Mouse (Mus musculus) liver, embryonic 18 days (tissue): ENCODE data around the gene Rpl23. TPM values are rescaled to one million over a fixed set of nuclear protein-coding genes. Genes with fewer than 3 reads are reported as not detected.

Experiments used
- polyA plus RNA-seq: library from polyadenylated mRNA; depleted of rRNA; stranded (reverse); fragments of >200 nt; gene quantifications from 2 replicates; pipeline ENCODE4 v1.2.3, GENCODE M21; 2012; rRNA removed

The Rpl23 gene
- polyA plus RNA-seq: 465 and 506 TPM in 2 replicates

GRCm38 (mm10) chr11:97781832-97782563 lies at the start of gene Rpl23:
Rpl23 (minus strand) TSS chr11:97782437.

DNA sequence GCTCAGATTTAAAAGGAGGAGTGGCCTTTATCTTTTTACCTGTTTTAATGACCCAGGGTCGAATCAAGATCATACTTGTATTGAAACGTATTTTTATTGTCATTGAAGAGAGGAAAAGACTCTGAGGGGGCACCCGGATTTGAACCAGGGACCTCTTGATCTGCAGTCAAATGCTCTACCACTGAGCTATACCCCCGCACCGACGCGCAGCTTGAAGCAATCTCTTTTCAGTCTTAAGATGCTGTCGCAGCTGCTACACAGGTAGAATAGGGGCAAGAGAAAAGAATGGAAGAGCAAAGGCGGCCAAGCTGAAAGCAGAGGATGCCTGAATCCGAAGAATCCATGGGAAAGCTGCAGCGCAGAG lies 16.5 kb upstream of the Rpl23 start, which contains the start of gene Lasp1:
Lasp1 (plus strand) TSS at position 219 of the 364 bp plus-strand sequence.

GRCm38 (mm10) chr11:97775808-97776496 lies 6.3 kb downstream of the Rpl23 start, which contains the start of gene 1700001P01Rik:
1700001P01Rik (minus strand) TSS chr11:97775918.

DNA sequence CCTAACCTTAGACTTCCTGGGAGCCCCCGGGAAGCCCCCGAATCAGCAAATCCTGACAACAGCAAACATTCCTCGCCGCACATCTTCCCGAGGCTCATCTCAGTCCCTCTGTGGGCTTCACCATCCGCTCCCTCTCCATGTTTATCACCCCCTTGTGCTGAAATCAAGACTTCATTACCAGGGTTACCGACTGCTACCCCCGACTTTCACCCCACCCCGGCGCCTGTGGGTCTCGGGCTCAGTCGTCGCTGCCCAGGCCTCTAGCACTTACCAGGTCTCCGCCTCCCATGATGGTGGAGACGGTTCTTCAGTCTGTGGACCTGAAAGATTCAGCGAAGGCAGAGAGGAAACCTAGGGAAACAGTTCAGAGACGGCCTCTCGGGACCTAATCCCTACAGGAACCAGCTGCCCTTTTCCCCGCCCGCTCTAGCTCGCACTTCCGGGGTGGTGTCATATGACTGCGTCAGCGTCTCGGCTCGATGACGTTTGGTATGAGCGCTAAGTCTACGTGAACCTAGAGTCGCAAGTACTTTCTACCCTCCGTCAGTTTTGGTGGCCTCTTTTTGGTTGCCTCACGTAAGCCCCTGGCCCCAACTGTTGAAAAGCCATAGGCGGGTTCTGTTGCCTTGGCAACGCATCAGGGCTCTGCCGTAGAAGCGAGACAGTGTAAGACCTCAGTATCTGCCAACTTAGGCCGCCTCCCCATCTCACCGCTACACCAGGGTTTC lies 15.9 kb downstream of the Rpl23 start, which contains the start of gene Cwc25:
Cwc25 (minus strand) TSS at position 403 of the 728 bp plus-strand sequence.

DNA sequence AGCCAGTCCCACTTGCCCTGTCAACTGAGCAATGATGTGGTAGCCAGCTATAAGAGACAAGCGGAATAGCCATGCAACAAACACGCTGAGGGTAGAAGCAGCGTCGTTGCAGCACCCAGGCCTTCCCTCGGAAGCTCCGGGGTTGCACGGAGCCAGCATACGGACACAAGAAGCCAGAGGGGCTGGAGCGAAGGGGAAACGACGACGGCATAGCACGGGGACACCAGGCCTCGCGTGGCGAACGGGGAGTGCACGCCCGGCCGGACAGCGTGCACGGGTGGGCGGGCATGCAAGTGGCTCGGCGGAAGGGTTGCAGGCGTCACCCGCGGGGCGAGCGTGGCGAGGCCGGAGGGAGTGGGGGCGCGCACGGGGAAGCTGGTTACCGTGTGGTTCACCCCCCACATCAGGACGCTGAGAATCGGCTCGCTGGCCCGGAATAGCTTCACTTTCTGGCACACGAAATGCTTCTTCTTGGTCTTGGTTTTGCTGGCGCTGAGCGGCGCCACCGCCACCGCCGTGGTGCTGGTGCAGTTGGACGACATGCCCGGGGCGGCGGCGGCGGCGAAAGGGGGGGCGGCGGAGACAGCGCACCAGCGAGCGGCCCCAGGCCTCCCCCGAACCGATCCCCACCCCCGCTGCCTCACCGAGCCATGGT lies 38.0 kb downstream of the Rpl23 start, which contains the start of gene Pip4k2b:
Pip4k2b (minus strand) TSS at position 642 of the 655 bp plus-strand sequence.

Other genes starting within 250 kb of the Rpl23 start
- gene Srcin1, start 206.3 kb downstream of the Rpl23 start, polyA plus RNA-seq: 0.05 and 0.07 TPM in 2 replicates
- gene Epop, start 152.7 kb downstream of the Rpl23 start, polyA plus RNA-seq: 0.79 and 0.83 TPM in 2 replicates
- gene Mllt6, start 119.0 kb downstream of the Rpl23 start, polyA plus RNA-seq: 2.2 and 2.8 TPM in 2 replicates
- gene Cisd3, start 96.6 kb downstream of the Rpl23 start, polyA plus RNA-seq: 23.1 and 25.8 TPM in 2 replicates
- 9.7 and 14.6 TPM in 2 replicates for gene Pcgf2, start 81.9 kb downstream of the Rpl23 start, polyA plus RNA-seq
- 166 and 173 TPM in 2 replicates for gene Psmb3, start 79.0 kb downstream of the Rpl23 start, polyA plus RNA-seq
- 4.7 and 5.1 TPM in 2 replicates for gene Pip4k2b, start 37.7 kb downstream of the Rpl23 start, polyA plus RNA-seq
- gene Cwc25, start 15.9 kb downstream of the Rpl23 start, polyA plus RNA-seq: 6.0 and 6.5 TPM in 2 replicates
- 0.05 TPM in 1 of 2 replicates, not detected in the other for gene 1700001P01Rik, start 6.5 kb downstream of the Rpl23 start, polyA plus RNA-seq
- 26.2 and 29.9 TPM in 2 replicates for gene Lasp1, start 16.6 kb upstream of the Rpl23 start, polyA plus RNA-seq
- gene B230217C12Rik, start 58.3 kb upstream of the Rpl23 start, polyA plus RNA-seq: 0.22 and 0.30 TPM in 2 replicates
- 0.24 and 0.28 TPM in 2 replicates for gene Fbxo47, start 101.7 kb upstream of the Rpl23 start, polyA plus RNA-seq
- 0.76 and 0.85 TPM in 2 replicates for gene Plxdc1, start 204.0 kb upstream of the Rpl23 start, polyA plus RNA-seq
- gene Arl5c, start 213.7 kb upstream of the Rpl23 start, polyA plus RNA-seq: 3.9 and 5.6 TPM in 2 replicates
- gene Cacnb1, start 240.6 kb upstream of the Rpl23 start, polyA plus RNA-seq: 0.65 and 0.72 TPM in 2 replicates
- 850 and 958 TPM in 2 replicates for gene Rpl19, start 244.3 kb upstream of the Rpl23 start, polyA plus RNA-seq